Mouse (Mus musculus) testis, adult 10 weeks (tissue): ENCODE measurements around the gene Crp. TPM values are rescaled to one million over a fixed set of nuclear protein-coding genes. Genes with fewer than 3 reads are reported as not detected.

Experiments
- polyA plus RNA-seq: library from polyadenylated mRNA; stranded (reverse); fragments of 350-450 nt; fragmentation: Illumina TruSeq; extraction: RNeasy Lipid Tissue Mini Kit (QIAGEN cat#74804); gene quantifications from one replicate; pipeline ENCODE4 v1.2.3, GENCODE M21; 2014; ENCODE audit warnings: low read depth, low replicate concordance

Gene Crp
- 1.0 TPM for polyA plus RNA-seq

DNA sequence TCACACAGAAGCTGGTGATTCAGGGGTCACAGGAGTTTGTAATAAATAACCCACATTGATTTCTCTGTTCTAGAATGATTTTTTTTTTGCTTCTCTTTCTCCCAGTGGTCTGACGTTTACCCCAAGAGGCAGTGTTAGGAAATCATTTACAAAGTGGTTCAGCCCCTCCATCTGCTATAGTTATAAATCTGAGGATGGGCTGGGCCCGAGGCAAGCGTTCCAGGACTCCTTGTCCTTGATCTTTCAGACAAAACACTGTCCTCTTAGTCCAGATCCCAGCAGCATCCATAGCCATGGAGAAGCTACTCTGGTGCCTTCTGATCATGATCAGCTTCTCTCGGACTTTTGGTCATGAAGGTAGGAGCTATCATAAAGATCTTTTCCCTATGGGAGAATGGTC is at the start of gene Crp:
Gene Crp, plus strand, starts transcription at position 212 of the 400 bp plus-strand sequence.

Other genes starting within 250 kb of the Crp start
- gene Slamf9, start 222.7 kb upstream of the Crp start, polyA plus RNA-seq: 5.3 TPM
- gene Igsf9, start 216.3 kb upstream of the Crp start, polyA plus RNA-seq: 1.2 TPM
- 1.6 TPM for gene Tagln2, start 198.0 kb upstream of the Crp start, polyA plus RNA-seq
- gene Cfap45, start 177.3 kb upstream of the Crp start, polyA plus RNA-seq: 213 TPM
- 0.11 TPM for gene Vsig8, start 142.1 kb upstream of the Crp start, polyA plus RNA-seq
- gene Slamf8, start 107.5 kb upstream of the Crp start, polyA plus RNA-seq: not detected
- gene Fcrl6, start 95.5 kb upstream of the Crp start, polyA plus RNA-seq: not detected
- gene Dusp23, start 65.1 kb upstream of the Crp start, polyA plus RNA-seq: 1.2 TPM
- gene Apcs, start 197.0 kb downstream of the Crp start, polyA plus RNA-seq: not detected